ENCODE assay signal across 25 mouse cellular contexts in genomic region chr17:35224641-35225040, GRCm38 (mm10). TPM values are rescaled to one million over a fixed set of nuclear protein-coding genes. Genes with fewer than 3 reads are reported as not detected.
"Had no signal": no experiment of that assay in that cellular context is flagged by ENCODE, and none has a peak within 500 bp of the region (broad histone marks: within the 10 kb centered on the region; RNA-seq: fewer than 3 reads in every experiment).

No protein-coding gene starts in this region.

- H3K4me1 ChIP-seq: limb, embryonic 12.5 days; midbrain, embryonic 12.5 days; midbrain, embryonic 15.5 days; neural tube, embryonic 12.5 days; neural tube, embryonic 15.5 days had no signal

- DNase-seq: kidney, adult 18-20 months; kidney, adult 9 months; kidney, postnatal 14 days; left cerebral cortex, postnatal 4 days; liver, postnatal 0 days; lung, embryonic 14.5 days; right cerebral cortex, postnatal 25 days; spleen, adult 18-20 months had no signal

- H3K4me3 ChIP-seq: limb, embryonic 12.5 days; limb, embryonic 15.5 days; midbrain, embryonic 12.5 days; midbrain, embryonic 15.5 days; neural tube, embryonic 12.5 days; neural tube, embryonic 15.5 days; stomach, embryonic 15.5 days had no signal

- H3K27ac ChIP-seq: limb, embryonic 12.5 days; limb, embryonic 15.5 days; liver, embryonic 14.5 days; macrophage; midbrain, embryonic 12.5 days; midbrain, embryonic 15.5 days; neural tube, embryonic 12.5 days; neural tube, embryonic 15.5 days; stomach, embryonic 15.5 days had no signal

- H3K27me3 ChIP-seq: limb, embryonic 12.5 days; limb, embryonic 15.5 days; midbrain, embryonic 12.5 days; midbrain, embryonic 15.5 days; neural tube, embryonic 12.5 days; neural tube, embryonic 15.5 days; stomach, embryonic 15.5 days had no signal

RNA-seq across cellular contexts. Expression of gene Gm16181, which starts 4.0 kb away (rescaled TPM):
- total RNA-seq: layer of hippocampus, postnatal 14 days; left cerebral cortex, adult 8-10 months; left cerebral cortex, postnatal 14 days; left cerebral cortex, postnatal 4 days had no signal
- polyA plus RNA-seq: large intestine, adult 2 months; liver, embryonic 11.5 days; lung, postnatal 0 days; macrophage; neural tube, embryonic 12.5 days; neural tube, embryonic 15.5 days had no signal

RNA-seq across cellular contexts. Expression of gene Lta, which starts 19.5 kb away (rescaled TPM):
- total RNA-seq: megakaryocyte, adult 5-6 weeks had no signal
- polyA plus RNA-seq: kidney, embryonic 16.5 days; limb, embryonic 12.5 days; limb, embryonic 15.5 days; liver, embryonic 11.5 days; liver, postnatal 0 days; macrophage; midbrain, embryonic 12.5 days; neural tube, embryonic 12.5 days had no signal
